Mouse (Mus musculus) activated CD4-positive, CD25-positive, alpha-beta regulatory T cell, adult 4 months (primary cell): Measurements from ENCODE around the gene Akr1b8. TPM values are rescaled to one million over a fixed set of nuclear protein-coding genes. Genes with fewer than 3 reads are reported as not detected.
"Not testable (repeated sequence)": the region's sequence is repeated elsewhere in the genome, so short reads cannot be mapped to it uniquely, and the experiment has no call there.

ENCODE experiments used
- ATAC-seq: one replicate; pipeline ENCODE4 v1.8.0; 2017
- polyA plus RNA-seq, 2 experiments: library from polyadenylated mRNA; unstranded; fragments of 100-300 nt; shearing (Covaris generic); gene quantifications; one replicate each; pipeline ENCODE4 v1.2.1; 2017

The Akr1b8 gene
- polyA plus RNA-seq, 2 experiments from 2014 or later = not detected

GRCm38 (mm10) chr6:34350037-34350699 lies 3.8 kb upstream of the Akr1b8 start:
- no peak for ATAC-seq

DNA sequence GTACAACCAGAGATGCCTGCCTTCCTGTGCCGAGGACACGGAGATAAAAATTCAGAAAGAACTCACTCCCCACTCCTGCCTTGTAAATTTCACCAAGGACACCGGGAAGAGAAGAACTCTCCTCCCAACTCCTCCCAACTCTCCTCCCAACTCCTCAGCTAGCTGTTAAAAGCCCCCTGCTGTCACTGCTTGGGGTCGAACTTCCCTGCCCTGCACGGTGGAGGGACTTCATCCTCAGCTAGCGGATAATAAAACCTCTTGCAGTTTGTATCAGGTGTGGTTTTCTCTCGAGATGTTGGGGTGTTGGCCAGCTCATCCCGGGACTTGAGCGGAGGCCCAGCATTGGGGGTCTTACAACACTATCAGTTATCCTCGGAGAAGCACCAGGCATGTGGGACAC lies 2.4 kb upstream of the Akr1b8 start:
- not testable (repeated sequence) for ATAC-seq

- no peak for ATAC-seq
These were observed 1.5 kb upstream of the Akr1b8 start for GRCm38 (mm10) chr6:34352401-34352800.

GRCm38 (mm10) chr6:34354354-34355348 lies 732 bp downstream of the Akr1b8 start:
- ATAC-seq = no peak

GRCm38 (mm10) chr6:34355349-34355747 lies 1.4 kb downstream of the Akr1b8 start:
- no peak for ATAC-seq

- ATAC-seq = no peak
These were observed 1.9 kb downstream of the Akr1b8 start for GRCm38 (mm10) chr6:34355841-34356240.

DNA sequence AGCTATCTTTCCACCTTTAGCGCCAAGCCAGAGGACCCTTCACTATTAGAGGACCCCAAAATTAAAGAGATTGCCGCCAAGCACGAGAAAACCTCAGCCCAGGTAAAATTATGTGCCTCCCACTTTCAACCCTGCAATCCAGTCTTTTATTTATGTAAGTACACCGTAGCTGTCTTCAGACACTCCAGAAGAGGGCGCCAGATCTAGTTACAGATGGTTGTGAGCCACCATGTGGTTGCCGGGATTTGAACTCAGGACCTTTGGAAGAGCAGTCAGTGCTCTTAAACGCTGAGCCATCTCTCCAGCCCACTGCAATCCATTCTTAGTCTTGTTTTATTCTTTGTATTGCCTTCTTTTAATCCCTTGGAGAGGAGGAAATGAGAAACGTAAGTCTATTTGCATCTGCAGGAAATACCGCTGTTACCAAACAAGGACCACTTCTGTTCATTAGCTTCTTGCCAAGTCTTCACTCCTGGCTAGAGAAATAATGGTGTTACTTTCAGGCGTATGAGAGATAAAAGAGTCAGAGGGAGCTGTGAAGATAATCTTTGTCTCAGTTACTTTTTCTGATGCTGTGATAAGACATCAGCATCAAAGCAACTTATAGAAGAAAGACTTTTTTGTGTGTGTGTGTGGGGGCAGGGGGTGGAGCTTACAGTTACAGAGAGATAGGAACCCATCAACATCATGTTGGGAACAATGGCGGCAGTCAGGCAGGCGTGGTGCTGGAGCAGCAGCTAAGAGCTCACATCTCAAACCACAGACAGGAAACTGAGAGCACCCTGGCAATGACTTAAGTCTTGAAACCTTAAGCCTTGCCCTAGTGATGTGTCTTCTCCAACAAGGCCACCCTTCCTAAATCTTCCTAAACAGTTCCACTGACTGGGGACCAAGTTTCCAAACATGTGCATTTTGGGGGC lies 10.6 kb downstream of the Akr1b8 start:
- peak; percentile 63 for ATAC-seq

GRCm38 (mm10) chr6:34367998-34368397 lies 14.1 kb downstream of the Akr1b8 start:
- ATAC-seq = no peak

DNA sequence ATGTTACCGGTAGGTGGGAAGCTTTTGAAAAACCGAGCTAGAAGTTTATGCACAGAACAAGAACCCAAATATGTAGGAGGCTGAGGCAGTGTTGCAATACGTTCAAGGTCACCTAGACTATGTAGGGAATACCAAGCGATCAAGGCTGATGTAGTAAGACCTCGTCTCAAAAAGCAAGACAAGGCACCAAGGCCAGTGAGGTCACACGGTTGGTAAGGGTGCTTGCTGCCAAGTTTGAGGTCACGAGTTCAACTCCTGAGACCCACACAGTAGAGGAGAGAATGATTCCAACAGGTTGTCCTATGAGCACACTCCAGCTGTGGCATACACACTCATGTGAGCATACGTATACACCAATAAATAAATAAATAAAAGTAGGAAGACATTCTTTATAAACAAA lies 16.2 kb downstream of the Akr1b8 start:
- ATAC-seq = no peak

- ATAC-seq = peak; percentile 89
These were observed 17.9 kb downstream of the Akr1b8 start for GRCm38 (mm10) chr6:34371700-34372351.

DNA sequence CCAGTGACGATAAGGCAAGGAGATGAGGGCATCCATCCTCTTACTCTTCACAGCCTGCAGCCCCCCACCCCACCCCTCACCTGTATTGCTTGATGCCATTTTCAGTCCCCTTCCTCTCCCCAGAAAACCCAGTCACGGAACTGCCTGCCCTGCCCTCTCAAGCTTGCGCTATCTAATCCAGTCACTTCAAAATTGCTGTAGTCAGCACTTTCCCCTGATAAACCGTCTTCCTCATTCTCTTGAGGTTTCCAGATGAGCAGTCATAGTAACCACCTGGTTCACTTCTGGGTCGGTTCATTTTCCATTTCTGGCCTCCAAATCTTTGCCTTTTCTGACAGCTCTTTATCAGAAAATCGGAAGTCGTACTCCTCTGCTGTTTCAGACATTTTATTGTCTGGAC lies 19.9 kb downstream of the Akr1b8 start:
- ATAC-seq = no peak

- not testable (repeated sequence) for ATAC-seq
These were observed 22.0 kb downstream of the Akr1b8 start for GRCm38 (mm10) chr6:34375888-34376287.

DNA sequence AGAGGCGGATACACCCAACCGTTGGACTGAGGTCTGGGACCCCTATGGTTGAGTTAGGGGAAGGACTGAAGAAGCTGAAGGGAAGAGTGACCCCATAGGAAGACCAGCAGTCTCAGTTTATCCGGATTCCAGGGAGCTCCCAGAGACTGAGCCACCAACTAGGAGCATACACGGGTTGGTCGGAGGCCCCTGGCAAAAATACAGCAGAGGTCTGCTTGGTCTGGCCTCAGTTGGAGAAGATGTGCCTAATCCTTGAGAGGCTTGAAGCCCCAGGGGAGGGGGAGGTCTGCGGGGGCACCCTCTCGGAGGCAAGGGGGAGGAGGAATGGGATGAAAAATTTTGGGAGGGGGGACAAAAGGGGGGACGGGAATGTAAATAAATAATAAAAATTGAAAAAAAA lies 29.5 kb downstream of the Akr1b8 start:
- no peak for ATAC-seq

- ATAC-seq = peak; percentile 87
These were observed 30.3 kb downstream of the Akr1b8 start, which contains the start of gene Akr1b10 for GRCm38 (mm10) chr6:34384110-34384661. Gene Akr1b10 (plus strand): TSS chr6:34384218.

GRCm38 (mm10) chr6:34384701-34385370 lies 30.9 kb downstream of the Akr1b8 start:
- no peak for ATAC-seq

DNA sequence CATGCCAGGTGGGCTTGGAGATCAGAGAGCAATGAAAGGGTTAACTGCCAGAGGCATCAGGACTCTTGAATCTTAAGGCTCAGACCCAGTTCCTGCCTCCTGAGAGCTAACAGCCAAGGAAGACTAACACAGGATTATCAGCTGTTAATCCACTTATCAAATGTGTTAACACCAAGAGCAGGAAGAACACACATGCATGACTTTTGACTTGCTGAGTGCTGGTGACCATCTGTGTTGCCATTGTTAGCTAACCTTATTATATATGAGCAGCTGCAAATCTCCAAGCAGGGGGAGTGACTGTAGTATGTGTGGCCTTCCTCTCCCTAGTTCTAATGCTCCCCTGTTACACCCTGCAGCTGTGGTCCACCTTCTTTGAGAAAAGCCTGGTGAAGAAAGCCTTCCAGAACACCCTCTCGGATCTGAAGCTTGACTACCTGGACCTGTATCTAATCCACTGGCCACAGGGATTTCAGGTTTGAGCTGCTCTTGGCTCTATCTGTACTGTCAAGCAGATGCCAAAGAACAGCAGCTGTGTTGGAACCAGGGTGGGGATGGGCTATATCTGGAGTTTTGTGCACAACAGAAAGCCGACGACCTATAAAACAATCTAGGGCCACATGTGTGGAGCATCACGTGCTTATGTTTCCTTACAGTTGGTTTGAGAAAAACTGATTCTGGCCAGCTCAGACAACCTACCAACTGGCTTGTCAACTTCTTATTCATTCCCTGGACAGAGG lies 34.7 kb downstream of the Akr1b8 start:
- ATAC-seq = no peak

- ATAC-seq = no peak
These were observed 42.0 kb downstream of the Akr1b8 start for GRCm38 (mm10) chr6:34395897-34396296.

- ATAC-seq = no peak
These were observed 44.5 kb downstream of the Akr1b8 start for GRCm38 (mm10) chr6:34398431-34398830.

DNA sequence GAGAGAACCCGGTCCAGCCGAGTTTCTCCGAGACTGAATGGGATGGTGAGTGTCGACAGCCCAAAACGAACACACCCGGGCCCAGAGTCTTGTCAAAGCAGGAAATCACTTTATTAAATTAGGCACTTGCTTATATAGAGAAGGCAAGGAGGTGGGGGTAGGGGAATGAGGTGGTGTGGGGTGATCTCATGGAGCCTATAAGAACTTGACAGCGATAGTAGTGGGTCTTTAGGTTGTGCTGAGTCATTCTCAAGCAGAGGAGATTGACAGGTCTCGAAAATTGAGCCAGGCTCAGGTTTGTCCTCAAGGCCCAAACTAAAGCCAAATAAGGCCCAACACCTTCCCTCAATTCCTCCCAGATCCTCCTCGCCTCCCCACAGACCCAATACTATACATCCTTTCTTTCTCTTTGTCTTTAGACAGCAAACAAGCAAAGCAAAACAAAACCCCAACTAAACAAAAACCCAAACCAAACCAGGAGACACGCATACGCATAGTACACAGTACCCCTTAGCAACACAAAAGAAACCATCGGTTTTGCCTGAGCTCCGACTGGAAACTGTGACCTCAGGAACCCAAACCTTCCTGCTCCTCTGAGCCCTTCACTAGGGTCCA lies 45.8 kb downstream of the Akr1b8 start:
- no peak for ATAC-seq

- ATAC-seq = no peak
These were observed 46.8 kb downstream of the Akr1b8 start for GRCm38 (mm10) chr6:34400696-34401095.
